Mouse (Mus musculus): ENCODE results near the gene Foxj1.

GRCm38 (mm10) chr11:116362015-116362414 lies 26.8 kb upstream of the Foxj1 start:
- TF ChIP-seq USF1 (IDR thresholded peaks at IDR 0.05; ENCODE audit: low read depth) (no peak), CEBPB (IDR thresholded peaks at IDR 0.05; ENCODE audit: low read depth) (no peak), CTCF (IDR thresholded peaks at IDR 0.05; ENCODE audit: control insufficient read depth, insufficient read depth, insufficient read length) (no peak), MAX (IDR thresholded peaks at IDR 0.05) (no peak), MYOG (IDR thresholded peaks at IDR 0.05; ENCODE audit: control insufficient read depth, extremely low read depth, insufficient read length) (no peak), FOSL1 (IDR thresholded peaks at IDR 0.05; ENCODE audit: insufficient read depth, low read length, poor library complexity, severe bottlenecking) (no peak)

Measured in C2C12 (cell line).